Mouse (Mus musculus) hindbrain, embryonic 12.5 days (tissue): ENCODE measurements around the gene St6galnac5. TPM values are rescaled to one million over a fixed set of nuclear protein-coding genes. Genes with fewer than 3 reads are reported as not detected.

Experiments used
- ATAC-seq: fragments of 200-750 bp; cut with Nextera tagmentation; 2 replicates; pipeline ENCODE4 v1.8.0; 2017; ENCODE audit warnings: moderate TSS enrichment; ENCODE audit not compliant: low FRiP score
- H3K27ac ChIP-seq: fragments of 300-500 bp; sonication (generic); 2 replicates; pipeline ENCODE4 v1.5.1; 2016; ENCODE audit warnings: mild to moderate bottlenecking
- H3K27me3 ChIP-seq: fragments of 300-500 bp; sonication (generic); 2 replicates; pipeline ENCODE4 v1.6.1; 2016; ENCODE audit warnings: mild to moderate bottlenecking
- H3K36me3 ChIP-seq: fragments of 300-500 bp; sonication (generic); 2 replicates; pipeline ENCODE4 v1.6.1; 2016; ENCODE audit warnings: mild to moderate bottlenecking
- H3K4me1 ChIP-seq: fragments of 300-500 bp; sonication (generic); 2 replicates; pipeline ENCODE4 v1.6.1; 2016
- H3K4me2 ChIP-seq: fragments of 300-500 bp; sonication (generic); replicated peaks from 2 replicates; pipeline ENCODE4 v1.6.1; 2016; ENCODE audit warnings: mild to moderate bottlenecking
- H3K4me3 ChIP-seq: fragments of 300-500 bp; sonication (generic); 2 replicates; pipeline ENCODE4 v1.5.1; 2016; ENCODE audit warnings: mild to moderate bottlenecking
- H3K9ac ChIP-seq: fragments of 300-500 bp; sonication (generic); 2 replicates; pipeline ENCODE4 v1.6.1; 2016; ENCODE audit warnings: mild to moderate bottlenecking, moderate library complexity
- H3K9me3 ChIP-seq: fragments of 300-500 bp; sonication (generic); replicated peaks from 2 replicates; pipeline ENCODE4 v1.6.1; 2016; ENCODE audit warnings: mild to moderate bottlenecking
- WGBS: fragments of 180-500 bp; shearing (Covaris S2); methylation state at CpG from one replicate; pipeline ENCODE4 v1.1.7; 2016; 5-methylcytosine and 5-hydroxymethylcytosine counted together
- polyA plus RNA-seq: library from polyadenylated mRNA; unstranded; fragments of >200 nt; fragmentation: Nextera tagmentation; extraction: Ambion mirVana; gene quantifications from 2 replicates; pipeline ENCODE4 v1.2.1, GENCODE M21; 2016

St6galnac5 gene
- polyA plus RNA-seq, 1 experiment from 2014 or later, result 8.4 TPM

DNA sequence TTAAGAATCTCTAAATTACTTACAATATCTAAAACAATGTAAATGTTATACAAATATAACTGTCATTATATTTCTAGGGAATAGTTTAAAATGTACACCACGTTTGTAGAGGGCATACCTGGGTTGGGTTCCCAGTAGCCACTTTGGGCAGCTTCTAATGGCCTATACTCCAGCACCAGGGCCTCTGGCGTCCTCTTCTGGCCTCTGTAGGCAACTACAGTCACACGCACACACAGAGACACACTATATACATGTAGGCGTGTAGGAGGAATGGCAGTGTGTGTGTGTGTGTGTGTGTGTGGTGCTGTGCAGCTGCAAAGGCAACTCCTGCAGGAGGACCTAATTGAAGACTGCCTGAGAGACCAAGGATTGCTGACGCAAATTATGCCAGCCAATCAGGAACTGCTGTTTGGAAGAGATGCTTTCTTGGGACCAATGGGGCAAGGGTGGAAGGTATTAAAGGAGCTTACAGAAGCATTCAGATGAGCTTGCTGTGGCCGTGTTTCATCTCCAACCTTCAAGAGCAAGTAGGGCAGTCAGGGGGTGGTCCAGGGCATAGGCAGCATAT is 106.2 kb downstream of the St6galnac5 start:
- H3K9ac ChIP-seq, result no peak overlapping the region
- H3K4me2 ChIP-seq, result no peak overlapping the region
- no peak for ATAC-seq
- no peaks in the 10 kb centered on the region for H3K27me3 ChIP-seq
- H3K4me1 ChIP-seq, result peaks cover 28% of the 10 kb centered on the region
- H3K36me3 ChIP-seq, result no peaks in the 10 kb centered on the region
- whole genome bisulfite sequencing, result 83% methylated on average over 6 of the region's 6 CpGs
- H3K4me3 ChIP-seq, result no peak overlapping the region
- no peak overlapping the region for H3K27ac ChIP-seq
- H3K9me3 ChIP-seq, result no peaks in the 10 kb centered on the region

DNA sequence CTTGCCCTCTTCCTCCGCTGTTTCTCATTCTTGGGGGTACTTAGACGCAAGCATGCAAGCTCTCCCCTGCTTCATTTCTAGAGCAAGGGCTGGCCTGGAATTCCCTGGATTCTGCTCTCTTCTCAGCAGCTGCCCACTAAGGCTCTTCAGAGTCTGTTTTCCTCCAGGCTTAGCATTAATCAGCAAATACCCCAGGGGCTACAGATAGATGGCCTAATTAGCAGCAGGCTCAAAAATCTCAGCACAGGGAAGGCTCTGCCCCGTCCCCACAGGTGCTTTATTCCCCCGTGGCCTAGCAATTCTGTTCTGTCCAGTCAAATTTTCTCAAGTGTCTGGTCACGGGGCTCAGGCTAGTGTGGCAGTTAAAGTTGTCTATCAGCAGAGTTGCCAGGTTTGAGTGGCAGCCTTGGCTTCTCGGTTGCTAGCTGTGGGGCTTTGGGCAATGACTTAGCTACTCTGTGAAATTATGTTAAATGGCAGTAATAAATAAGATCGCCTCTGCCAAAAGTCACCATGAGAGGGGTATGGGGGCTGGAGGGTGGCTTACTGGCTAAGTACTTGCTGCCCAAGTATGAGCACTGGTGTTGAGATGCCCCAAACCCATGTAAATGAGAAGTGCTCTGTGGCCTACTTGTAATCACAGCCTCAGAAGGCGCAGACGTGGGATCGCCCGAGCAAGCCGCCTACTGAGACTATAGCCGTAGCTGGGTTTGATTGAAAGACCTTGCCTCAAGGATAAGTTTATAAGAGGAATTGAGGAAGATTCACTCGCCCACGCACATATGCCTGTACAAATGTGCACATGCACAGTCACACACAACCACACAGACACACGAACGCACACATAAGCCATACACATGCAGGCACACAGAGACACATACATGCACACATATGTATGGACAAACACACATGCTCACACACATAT is 107.4 kb downstream of the St6galnac5 start:
- 75% methylated on average over 17 of the region's 17 CpGs for WGBS
- Histone ChIP-seq H3K9me3 (no peaks in the 10 kb centered on the region), H3K4me2 (no peak overlapping the region), H3K36me3 (no peaks in the 10 kb centered on the region), H3K9ac (no peak overlapping the region), H3K4me3 (no peak overlapping the region), H3K27me3 (no peaks in the 10 kb centered on the region), H3K27ac (peak overlapping the region; percentile 14; the same call in 1 of the 2 replicates), H3K4me1 (peaks cover 23% of the 10 kb centered on the region)
- no peak for ATAC-seq

DNA sequence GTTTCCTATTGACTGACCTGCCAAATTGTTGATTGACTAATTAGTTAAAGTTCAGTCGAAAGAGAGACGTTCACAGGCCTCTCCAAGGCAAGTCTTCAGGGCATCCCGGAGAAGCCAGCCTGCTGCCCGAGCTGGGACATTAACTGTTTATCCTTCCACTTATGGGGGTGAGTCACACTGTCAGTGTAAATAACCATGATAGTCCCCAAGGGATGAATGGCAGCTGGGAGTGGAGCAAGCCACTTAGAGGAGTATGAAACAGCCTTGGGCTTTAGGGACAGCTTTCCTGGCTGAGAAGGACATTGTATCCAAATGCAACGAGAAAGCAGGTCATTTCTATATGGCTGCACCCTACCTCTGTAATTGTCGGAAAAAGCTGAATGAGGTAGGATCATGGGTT is 109.5 kb downstream of the St6galnac5 start:
- ATAC-seq, result peak; percentile 63
- Histone ChIP-seq H3K36me3 (no peaks in the 10 kb centered on the region), H3K4me1 (peaks cover 31% of the 10 kb centered on the region), H3K9me3 (no peaks in the 10 kb centered on the region), H3K27ac (peak overlapping the region; percentile 71), H3K9ac (no peak overlapping the region), H3K4me2 (no peak overlapping the region), H3K4me3 (no peak overlapping the region), H3K27me3 (no peaks in the 10 kb centered on the region)
- 41% methylated on average over 6 of the region's 6 CpGs for WGBS

DNA sequence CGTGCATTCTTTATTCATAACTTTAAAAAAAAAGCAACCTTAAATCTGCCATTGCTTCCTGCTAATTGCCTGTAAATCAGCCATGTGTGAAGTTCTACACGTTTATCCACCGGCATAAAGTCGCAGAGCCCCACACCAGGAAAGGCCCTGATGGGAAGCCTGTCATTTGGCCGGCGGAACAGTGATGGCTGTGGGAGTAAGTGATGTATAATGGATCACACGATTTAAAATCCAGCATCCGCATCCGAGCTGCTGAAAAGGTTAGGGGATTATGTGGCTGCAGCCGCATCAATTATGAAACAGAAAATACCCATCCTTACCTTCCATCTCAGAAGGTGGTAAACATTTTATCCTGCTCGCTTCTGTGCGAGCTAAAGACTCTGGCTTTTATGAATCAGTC is 110.0 kb downstream of the St6galnac5 start:
- Histone ChIP-seq H3K36me3 (no peaks in the 10 kb centered on the region), H3K27ac (peak overlapping the region; percentile 71), H3K9ac (no peak overlapping the region), H3K4me3 (no peak overlapping the region), H3K9me3 (no peaks in the 10 kb centered on the region), H3K4me1 (peaks cover 31% of the 10 kb centered on the region), H3K27me3 (no peaks in the 10 kb centered on the region), H3K4me2 (no peak overlapping the region)
- 70% methylated on average over 12 of the region's 12 CpGs for WGBS
- ATAC-seq, result peak; percentile 44; the same call in 1 of the 2 replicates

DNA sequence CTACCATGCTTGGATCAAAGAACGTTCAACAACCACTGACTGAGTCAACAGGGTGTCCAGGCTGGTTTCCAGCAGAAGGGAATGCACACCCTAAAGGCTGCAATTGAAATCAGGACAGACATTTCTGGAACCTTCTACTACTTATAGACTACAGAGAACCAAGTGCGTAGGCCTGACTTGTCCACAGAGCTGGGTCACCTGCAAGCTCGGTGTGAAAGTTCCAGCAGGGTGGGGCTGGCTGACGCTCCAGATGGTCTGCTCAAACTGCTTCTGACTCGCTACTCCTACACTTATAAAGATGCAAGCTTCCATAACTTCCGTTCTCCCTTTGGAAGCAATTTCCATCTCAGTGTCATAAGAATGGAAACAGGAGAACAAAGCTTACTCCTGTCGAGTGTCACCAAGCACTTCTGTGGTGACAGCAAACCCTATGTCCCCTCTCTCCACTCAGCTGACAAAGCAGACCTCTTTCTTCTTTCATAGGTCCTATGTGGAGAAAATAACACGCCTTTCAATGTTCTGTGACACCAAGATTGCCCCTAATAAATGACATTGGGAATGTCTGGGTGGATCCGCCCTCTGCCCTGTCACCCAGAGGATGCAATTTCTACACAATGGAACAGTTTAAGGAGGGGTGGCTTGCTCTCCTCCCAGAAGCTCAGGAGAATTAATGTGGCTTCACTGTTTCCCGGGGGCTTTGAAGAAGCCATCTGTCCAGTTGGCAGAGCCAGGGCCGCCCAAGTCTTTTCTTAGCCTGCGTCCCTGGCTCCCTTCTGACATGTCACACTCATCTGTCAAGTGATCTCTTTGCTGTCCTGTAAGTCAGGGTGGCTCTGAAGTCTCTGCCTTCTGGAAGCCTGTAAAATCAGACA is 114.2 kb downstream of the St6galnac5 start:
- no peak overlapping the region for H3K9ac ChIP-seq
- H3K4me3 ChIP-seq, result no peak overlapping the region
- no peaks in the 10 kb centered on the region for H3K27me3 ChIP-seq
- H3K27ac ChIP-seq, result 0 out of 2 replicates have a peak overlapping the region, but pooled peaks have one; percentile 17
- WGBS, result 58% methylated on average over 12 of the region's 12 CpGs
- 0 out of 2 replicates have a peak, but pooled peaks cover 3% of the 10 kb centered on the region for H3K9me3 ChIP-seq
- H3K4me2 ChIP-seq, result no peak overlapping the region
- ATAC-seq, result peak; percentile 30; the same call in 1 of the 2 replicates
- H3K4me1 ChIP-seq, result peaks cover 24% of the 10 kb centered on the region
- H3K36me3 ChIP-seq, result no peaks in the 10 kb centered on the region

DNA sequence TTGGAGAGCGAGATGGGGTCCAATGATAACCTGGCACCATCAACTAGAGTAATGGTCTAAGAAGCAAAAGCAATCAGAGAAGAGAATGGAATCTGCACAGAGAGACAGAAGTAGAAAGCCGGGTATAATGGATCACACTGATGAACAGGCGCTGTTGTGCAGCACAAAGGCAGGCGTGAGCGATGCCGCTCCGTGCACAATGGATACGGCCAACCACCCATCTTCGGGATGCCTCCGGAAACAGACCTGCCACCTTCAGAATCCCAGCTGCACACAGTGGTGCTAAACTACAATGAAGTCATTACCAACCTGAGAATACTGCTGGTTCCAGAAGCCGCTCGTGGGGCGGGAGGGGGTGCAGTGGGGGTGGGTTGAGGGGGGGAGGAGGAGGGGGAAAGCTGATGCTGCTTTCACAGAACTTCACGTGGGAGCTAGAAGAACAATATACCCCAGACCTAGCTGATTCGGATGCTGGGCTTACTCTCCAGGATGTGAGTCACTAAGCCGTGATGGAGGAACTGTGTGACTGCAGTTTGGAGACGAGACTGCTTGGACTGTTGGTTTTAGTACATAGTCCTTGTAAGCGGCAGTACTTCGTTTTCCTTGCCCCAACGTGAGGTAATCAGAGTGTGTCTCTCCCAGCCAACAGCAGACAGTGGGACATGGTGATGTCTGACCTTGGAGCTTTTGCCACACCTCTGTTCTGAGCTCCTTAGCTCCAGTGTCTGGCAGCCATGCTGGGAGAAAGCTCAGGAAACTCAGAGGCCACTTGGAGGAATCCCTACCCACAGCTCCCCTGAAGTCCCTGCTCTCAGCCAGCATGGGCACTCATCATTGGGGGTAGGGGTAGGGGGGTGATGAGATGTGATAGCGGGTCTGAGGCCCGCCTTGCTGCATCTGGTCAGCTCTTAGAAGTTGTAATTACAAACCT is 115.7 kb downstream of the St6galnac5 start:
- peak overlapping the region; percentile 70 for H3K27ac ChIP-seq

DNA sequence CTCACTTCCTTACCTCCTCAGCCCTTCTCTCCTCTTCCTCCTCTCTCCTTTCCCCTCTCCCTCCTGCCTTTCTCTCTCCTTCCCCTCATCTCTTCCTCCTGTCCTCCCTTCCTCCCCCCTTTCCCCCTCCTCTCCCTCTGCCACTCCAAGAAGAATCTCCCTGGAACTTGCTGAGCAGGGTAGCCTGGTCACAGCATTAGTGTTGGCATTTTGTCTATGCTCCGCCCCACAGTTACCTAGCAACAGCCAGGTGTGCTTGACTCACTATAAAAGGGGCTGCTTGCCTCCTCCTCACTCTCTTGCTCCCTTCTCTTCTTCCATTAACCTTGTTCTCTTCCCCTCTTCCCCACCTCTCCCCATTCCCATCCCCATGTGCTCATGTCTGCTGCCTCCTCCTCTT is 120.1 kb downstream of the St6galnac5 start:
- Histone ChIP-seq H3K36me3 (no peaks in the 10 kb centered on the region), H3K9me3 (0 out of 2 replicates have a peak, but pooled peaks cover 3% of the 10 kb centered on the region), H3K9ac (no peak overlapping the region), H3K27ac (no peak overlapping the region), H3K27me3 (no peaks in the 10 kb centered on the region), H3K4me3 (no peak overlapping the region), H3K4me2 (no peak overlapping the region), H3K4me1 (peaks cover 5% of the 10 kb centered on the region)
- WGBS, result 68% methylated on average over 1 of the region's 1 CpGs
- ATAC-seq, result no peak

More for the DNA sequence above, 115.7 kb downstream of the St6galnac5 start:
- Histone ChIP-seq H3K9ac (no peak overlapping the region), H3K36me3 (no peaks in the 10 kb centered on the region), H3K9me3 (0 out of 2 replicates have a peak, but pooled peaks cover 3% of the 10 kb centered on the region), H3K4me1 (peaks cover 13% of the 10 kb centered on the region), H3K4me3 (no peak overlapping the region), H3K4me2 (no peak overlapping the region; the same call in 1 of the 2 replicates), H3K27me3 (no peaks in the 10 kb centered on the region)
- peak; percentile 66 for ATAC-seq
- 69% methylated on average over 22 of the region's 22 CpGs for WGBS

DNA sequence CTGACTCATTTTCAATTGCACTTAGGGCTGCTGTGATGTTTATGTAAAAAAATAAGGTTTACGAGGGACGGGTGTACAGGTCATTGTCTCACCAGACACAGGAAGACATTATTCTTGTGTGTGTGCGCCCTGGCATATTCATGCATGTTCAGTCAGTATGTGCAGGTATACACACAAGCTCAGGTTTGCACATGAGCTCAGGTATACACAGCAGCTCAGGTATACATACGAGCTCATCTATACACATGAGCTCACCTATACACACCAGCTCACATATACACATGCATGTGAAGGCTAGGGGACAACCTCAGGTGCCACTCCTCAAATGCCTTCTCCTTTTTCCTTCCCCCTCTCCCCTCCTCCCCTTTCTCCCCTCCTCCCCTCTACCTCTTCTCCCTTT is 120.6 kb downstream of the St6galnac5 start:
- Histone ChIP-seq H3K27ac (no peak overlapping the region), H3K9ac (no peak overlapping the region), H3K9me3 (0 out of 2 replicates have a peak, but pooled peaks cover 3% of the 10 kb centered on the region), H3K4me1 (peaks cover 5% of the 10 kb centered on the region), H3K27me3 (no peaks in the 10 kb centered on the region), H3K4me2 (no peak overlapping the region), H3K36me3 (no peaks in the 10 kb centered on the region), H3K4me3 (no peak overlapping the region)
- 82% methylated on average over 4 of the region's 4 CpGs for whole genome bisulfite sequencing
- ATAC-seq, result no peak

DNA sequence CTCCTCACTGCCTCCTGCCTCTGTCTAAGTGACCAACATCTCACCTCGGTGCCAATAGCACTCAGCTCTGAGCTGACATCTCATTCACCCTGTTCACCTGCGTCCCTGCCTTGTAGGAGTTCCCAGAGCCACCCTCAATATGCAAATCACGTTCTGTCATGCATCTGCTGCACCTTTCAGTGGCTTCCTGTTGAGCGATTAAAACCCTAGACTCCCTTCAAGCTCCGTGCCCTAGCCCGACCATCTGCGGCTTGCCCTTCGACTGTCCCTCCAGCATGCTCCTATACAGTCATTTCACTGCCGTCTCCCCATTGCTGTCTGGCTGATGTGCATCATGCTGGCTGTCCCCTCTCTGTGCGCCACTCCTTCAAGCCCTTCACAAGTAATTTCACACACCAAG is 126.0 kb downstream of the St6galnac5 start:
- Histone ChIP-seq H3K27ac (peak overlapping the region; percentile 57; the same call in 1 of the 2 replicates), H3K4me1 (peaks cover 21% of the 10 kb centered on the region), H3K36me3 (no peaks in the 10 kb centered on the region), H3K4me3 (no peak overlapping the region), H3K4me2 (no peak overlapping the region), H3K27me3 (no peaks in the 10 kb centered on the region), H3K9ac (no peak overlapping the region), H3K9me3 (no peaks in the 10 kb centered on the region)
- ATAC-seq, result peak; percentile 51; the same call in 1 of the 2 replicates
- 55% methylated on average over 10 of the region's 10 CpGs for WGBS

DNA sequence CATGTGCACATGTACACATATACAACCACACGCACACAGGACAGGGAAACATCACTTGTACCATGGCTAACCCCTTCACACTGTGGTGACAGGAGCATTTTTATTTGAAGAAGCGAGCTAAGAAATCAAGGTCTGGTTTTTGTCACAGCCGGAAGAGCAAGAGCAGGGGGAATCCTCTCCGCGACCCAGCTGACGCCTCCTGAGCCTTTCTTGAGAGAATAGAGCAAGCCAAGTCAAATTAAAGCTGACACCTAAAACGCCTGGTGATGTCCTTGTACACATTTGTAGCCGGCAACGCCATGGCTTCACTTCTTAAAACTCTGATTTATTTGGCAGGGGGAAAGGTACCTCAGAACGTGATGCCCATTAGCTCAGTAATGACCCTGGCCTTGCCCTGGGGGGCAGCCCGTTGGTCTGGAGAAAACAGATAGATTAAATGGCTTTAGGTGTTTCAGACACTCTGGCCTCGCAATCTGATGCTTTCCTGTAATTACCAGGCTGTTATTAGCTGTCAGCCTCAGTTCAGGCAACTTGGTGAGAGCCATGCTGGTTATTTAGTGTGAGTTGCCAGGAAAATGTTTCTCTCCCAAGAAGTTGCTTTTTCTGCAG is 126.9 kb downstream of the St6galnac5 start:
- H3K27ac ChIP-seq, result peak overlapping the region; percentile 57
- H3K4me3 ChIP-seq, result no peak overlapping the region
- no peaks in the 10 kb centered on the region for H3K9me3 ChIP-seq
- no peak overlapping the region for H3K9ac ChIP-seq
- H3K4me1 ChIP-seq, result peaks cover 21% of the 10 kb centered on the region
- WGBS, result 57% methylated on average over 12 of the region's 12 CpGs
- no peaks in the 10 kb centered on the region for H3K36me3 ChIP-seq
- H3K4me2 ChIP-seq, result no peak overlapping the region
- no peaks in the 10 kb centered on the region for H3K27me3 ChIP-seq
- ATAC-seq, result no peak

DNA sequence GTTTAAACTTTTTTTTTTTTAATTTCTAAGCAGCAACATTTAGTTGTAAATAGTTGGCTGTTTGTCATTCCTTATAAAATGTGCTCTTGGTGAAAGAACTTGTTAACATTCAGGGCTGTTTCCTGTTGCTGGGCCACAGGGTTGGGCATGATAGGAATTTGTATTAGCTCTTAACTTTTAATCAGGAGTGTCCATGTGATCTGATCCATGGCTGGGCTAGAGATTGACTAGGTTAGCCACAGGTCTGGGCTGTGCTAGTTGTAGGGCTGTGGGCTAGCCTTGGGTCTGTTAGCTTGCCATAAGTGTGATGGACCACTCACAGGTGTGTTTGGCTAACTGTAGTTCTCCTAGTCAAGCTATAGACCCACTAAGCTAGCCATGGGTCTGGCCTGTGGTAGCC is 138.1 kb downstream of the St6galnac5 start:
- Histone ChIP-seq H3K4me2 (no peak overlapping the region), H3K27ac (no peak overlapping the region), H3K4me3 (no peak overlapping the region), H3K9ac (no peak overlapping the region), H3K36me3 (no peaks in the 10 kb centered on the region), H3K9me3 (no peaks in the 10 kb centered on the region), H3K4me1 (peaks cover 16% of the 10 kb centered on the region; the same call in 1 of the 2 replicates), H3K27me3 (no peaks in the 10 kb centered on the region)
- ATAC-seq, result no peak
